Mouse (Mus musculus): ENCODE results near the gene Tpk1. TPM values are rescaled to one million over a fixed set of nuclear protein-coding genes. Genes with fewer than 3 reads are reported as not detected.
"Not testable (repeated sequence)": the region's sequence is repeated elsewhere in the genome, so short reads cannot be mapped to it uniquely, and the experiment has no call there.

Tpk1 gene
- polyA plus RNA-seq, 1 experiment from 2014 or later, result 8.2 TPM

DNA sequence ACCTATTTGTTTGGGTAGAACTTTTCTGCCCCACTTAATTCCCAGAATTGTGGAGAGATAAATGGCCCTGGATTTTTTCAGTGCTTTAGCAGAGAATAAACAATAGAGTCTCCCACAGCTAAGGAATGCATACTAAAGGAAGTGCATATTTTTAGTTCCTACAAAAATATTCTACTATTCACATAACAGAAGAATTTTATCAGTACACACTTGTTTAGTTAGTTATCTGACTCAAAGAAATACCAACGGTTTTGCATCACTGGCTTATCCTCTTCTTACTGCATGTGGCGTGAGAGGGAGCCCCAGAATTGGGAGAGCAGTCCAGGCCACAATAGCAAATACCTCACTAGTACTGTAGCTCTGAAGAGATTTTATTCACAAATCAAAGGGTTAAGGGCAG lies 141.1 kb downstream of the Tpk1 start:
- Histone ChIP-seq H3K27ac (replicated peaks; ENCODE audit: low read depth, low read length) (no peak overlapping the region), H3K4me1 (ENCODE audit: control insufficient read depth, insufficient read depth, low read length) (0 out of 2 replicates have a peak, but pooled peaks cover 5% of the 10 kb centered on the region), H3K4me3 (ENCODE audit: low read depth, low read length) (no peak overlapping the region), H3K4me2 (ENCODE audit: low read depth, low read length) (no peak overlapping the region), H3K27me3 (replicated peaks; ENCODE audit: control insufficient read depth, insufficient read depth, low read length) (no peaks in the 10 kb centered on the region), H3K9ac (ENCODE audit: low read depth, low read length) (no peak overlapping the region), H3K36me3 (ENCODE audit: control insufficient read depth, insufficient read depth, low read length) (no peaks in the 10 kb centered on the region), H3K9me3 (ENCODE audit: control insufficient read depth, low read length) (no peaks in the 10 kb centered on the region)
- WGBS, result 65% methylated on average over 2 of the region's 2 CpGs
- ATAC-seq (ENCODE audit: low read depth) (no peak), DNase-seq (ENCODE audit: low spot score) (no peak)

GRCm38 (mm10) chr6:43522046-43522445 lies 144.0 kb downstream of the Tpk1 start:
- Histone ChIP-seq H3K9ac (ENCODE audit: low read depth, low read length) (no peak overlapping the region), H3K27ac (replicated peaks; ENCODE audit: low read depth, low read length) (no peak overlapping the region), H3K4me2 (ENCODE audit: low read depth, low read length) (no peak overlapping the region), H3K4me1 (ENCODE audit: control insufficient read depth, insufficient read depth, low read length) (no peaks in the 10 kb centered on the region), H3K9me3 (ENCODE audit: control insufficient read depth, low read length) (no peaks in the 10 kb centered on the region), H3K36me3 (ENCODE audit: control insufficient read depth, insufficient read depth, low read length) (no peaks in the 10 kb centered on the region), H3K4me3 (ENCODE audit: low read depth, low read length) (no peak overlapping the region), H3K27me3 (replicated peaks; ENCODE audit: control insufficient read depth, insufficient read depth, low read length) (no peaks in the 10 kb centered on the region)
- ATAC-seq (ENCODE audit: low read depth) (no peak), DNase-seq (ENCODE audit: low spot score) (peak; percentile 24)
- WGBS, result 20% methylated on average over 1 of the region's 1 CpGs

GRCm38 (mm10) chr6:43520218-43520617 lies 145.9 kb downstream of the Tpk1 start:
- ATAC-seq (ENCODE audit: low read depth), result no peak
- Histone ChIP-seq H3K36me3 (ENCODE audit: control insufficient read depth, insufficient read depth, low read length) (no peaks in the 10 kb centered on the region), H3K27me3 (replicated peaks; ENCODE audit: control insufficient read depth, insufficient read depth, low read length) (no peaks in the 10 kb centered on the region), H3K4me2 (ENCODE audit: low read depth, low read length) (no peak overlapping the region), H3K27ac (replicated peaks; ENCODE audit: low read depth, low read length) (no peak overlapping the region), H3K9me3 (ENCODE audit: control insufficient read depth, low read length) (no peaks in the 10 kb centered on the region), H3K4me3 (ENCODE audit: low read depth, low read length) (no peak overlapping the region), H3K9ac (ENCODE audit: low read depth, low read length) (no peak overlapping the region), H3K4me1 (ENCODE audit: control insufficient read depth, insufficient read depth, low read length) (no peaks in the 10 kb centered on the region)
- 73% methylated on average over 2 of the region's 2 CpGs for WGBS
- DNase-seq (ENCODE audit: low spot score), result no peak

DNA sequence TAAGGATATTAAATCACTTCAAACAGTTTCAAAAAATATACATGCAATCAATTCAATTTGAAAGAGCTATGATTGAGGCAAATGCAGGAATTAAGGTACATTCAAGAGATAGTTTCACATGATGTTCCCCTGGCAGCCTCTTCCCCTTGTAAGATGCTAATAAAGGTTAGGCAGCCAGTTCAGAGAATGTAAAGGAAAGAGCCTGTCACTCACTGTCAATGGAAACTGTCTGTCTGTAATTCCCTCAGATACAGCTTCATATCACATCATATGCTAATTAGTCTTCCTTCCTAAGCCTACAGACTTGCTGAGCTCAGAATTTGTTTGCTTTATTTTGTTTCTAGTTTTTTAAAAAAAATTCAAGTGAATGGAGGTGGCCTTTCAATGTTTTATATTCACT lies 147.7 kb downstream of the Tpk1 start:
- Histone ChIP-seq H3K9me3 (ENCODE audit: control insufficient read depth, low read length) (no peaks in the 10 kb centered on the region), H3K9ac (ENCODE audit: low read depth, low read length) (no peak overlapping the region), H3K4me2 (ENCODE audit: low read depth, low read length) (no peak overlapping the region), H3K4me3 (ENCODE audit: low read depth, low read length) (no peak overlapping the region), H3K36me3 (ENCODE audit: control insufficient read depth, insufficient read depth, low read length) (no peaks in the 10 kb centered on the region), H3K27ac (replicated peaks; ENCODE audit: low read depth, low read length) (no peak overlapping the region), H3K27me3 (replicated peaks; ENCODE audit: control insufficient read depth, insufficient read depth, low read length) (no peaks in the 10 kb centered on the region), H3K4me1 (ENCODE audit: control insufficient read depth, insufficient read depth, low read length) (no peaks in the 10 kb centered on the region)
- ATAC-seq (ENCODE audit: low read depth) (no peak), DNase-seq (ENCODE audit: low spot score) (no peak)

- no peaks in the 10 kb centered on the region for H3K4me1 ChIP-seq (ENCODE audit: control insufficient read depth, insufficient read depth, low read length)
- no peak for ATAC-seq (ENCODE audit: low read depth)
- H3K27ac ChIP-seq (replicated peaks; ENCODE audit: low read depth, low read length), result no peak overlapping the region
- H3K4me2 ChIP-seq (ENCODE audit: low read depth, low read length), result no peak overlapping the region
- 83% methylated on average over 2 of the region's 2 CpGs for WGBS
- no peak overlapping the region for H3K4me3 ChIP-seq (ENCODE audit: low read depth, low read length)
- no peaks in the 10 kb centered on the region for H3K36me3 ChIP-seq (ENCODE audit: control insufficient read depth, insufficient read depth, low read length)
- no peak overlapping the region for H3K9ac ChIP-seq (ENCODE audit: low read depth, low read length)
- H3K9me3 ChIP-seq (ENCODE audit: control insufficient read depth, low read length), result no peaks in the 10 kb centered on the region
- H3K27me3 ChIP-seq (replicated peaks; ENCODE audit: control insufficient read depth, insufficient read depth, low read length), result no peaks in the 10 kb centered on the region
- no peak for DNase-seq (ENCODE audit: low spot score)
Measured at GRCm38 (mm10) chr6:43517316-43517655, 148.8 kb downstream of the Tpk1 start.

- Histone ChIP-seq H3K9ac (ENCODE audit: low read depth, low read length) (no peak overlapping the region), H3K4me3 (ENCODE audit: low read depth, low read length) (no peak overlapping the region), H3K36me3 (ENCODE audit: control insufficient read depth, insufficient read depth, low read length) (no peaks in the 10 kb centered on the region), H3K4me1 (ENCODE audit: control insufficient read depth, insufficient read depth, low read length) (no peaks in the 10 kb centered on the region), H3K4me2 (ENCODE audit: low read depth, low read length) (no peak overlapping the region), H3K27me3 (replicated peaks; ENCODE audit: control insufficient read depth, insufficient read depth, low read length) (no peaks in the 10 kb centered on the region), H3K9me3 (ENCODE audit: control insufficient read depth, low read length) (no peaks in the 10 kb centered on the region), H3K27ac (replicated peaks; ENCODE audit: low read depth, low read length) (no peak overlapping the region)
- DNase-seq (ENCODE audit: low spot score), result no peak
- 82% methylated on average over 2 of the region's 2 CpGs for whole genome bisulfite sequencing
- no peak for ATAC-seq (ENCODE audit: low read depth)
Measured at GRCm38 (mm10) chr6:43516593-43517315, 149.3 kb downstream of the Tpk1 start.

- 94% methylated on average over 2 of the region's 2 CpGs for WGBS
- not testable (repeated sequence) for H3K4me1 ChIP-seq (ENCODE audit: control insufficient read depth, insufficient read depth, low read length); H3K4me3 ChIP-seq (ENCODE audit: low read depth, low read length); H3K27ac ChIP-seq (replicated peaks; ENCODE audit: low read depth, low read length); H3K9ac ChIP-seq (ENCODE audit: low read depth, low read length); H3K9me3 ChIP-seq (ENCODE audit: control insufficient read depth, low read length); DNase-seq (ENCODE audit: low spot score); ATAC-seq (ENCODE audit: low read depth); H3K36me3 ChIP-seq (ENCODE audit: control insufficient read depth, insufficient read depth, low read length); H3K4me2 ChIP-seq (ENCODE audit: low read depth, low read length); H3K27me3 ChIP-seq (replicated peaks; ENCODE audit: control insufficient read depth, insufficient read depth, low read length)
Measured at GRCm38 (mm10) chr6:43506686-43507385, 159.2 kb downstream of the Tpk1 start.

- no peaks in the 10 kb centered on the region for H3K27me3 ChIP-seq (replicated peaks; ENCODE audit: control insufficient read depth, insufficient read depth, low read length)
- ATAC-seq (ENCODE audit: low read depth), result no peak
- no peak for DNase-seq (ENCODE audit: low spot score)
- no peak overlapping the region for H3K27ac ChIP-seq (replicated peaks; ENCODE audit: low read depth, low read length)
- H3K36me3 ChIP-seq (ENCODE audit: control insufficient read depth, insufficient read depth, low read length), result no peaks in the 10 kb centered on the region
- H3K4me1 ChIP-seq (ENCODE audit: control insufficient read depth, insufficient read depth, low read length), result no peaks in the 10 kb centered on the region
- no peak overlapping the region for H3K4me3 ChIP-seq (ENCODE audit: low read depth, low read length)
- no peaks in the 10 kb centered on the region for H3K9me3 ChIP-seq (ENCODE audit: control insufficient read depth, low read length)
- H3K9ac ChIP-seq (ENCODE audit: low read depth, low read length), result no peak overlapping the region
- WGBS, result 81% methylated on average over 5 of the region's 5 CpGs
- no peak overlapping the region for H3K4me2 ChIP-seq (ENCODE audit: low read depth, low read length)
Measured at GRCm38 (mm10) chr6:43504609-43505230, 161.4 kb downstream of the Tpk1 start.
